Mouse (Mus musculus) G1E (cell line): ENCODE data around the gene Hnf1b.

ENCODE experiments used
- CTCF ChIP-seq: IDR thresholded peaks from 2 replicates; pipeline ENCODE4 v1.5.1; 2012; ENCODE audit warnings: low read depth, low read length, inconsistent platforms, mixed read lengths
- GATA1 ChIP-seq: IDR thresholded peaks from 2 replicates; pipeline ENCODE4 v1.6.1; 2012; ENCODE audit warnings: borderline replicate concordance, low read length, inconsistent platforms, mixed read lengths
- TAL1 ChIP-seq: conservative IDR thresholded peaks from 2 replicates; pipeline ENCODE4 v1.6.1; 2012; ENCODE audit warnings: low read depth, low read length, inconsistent platforms, mixed read lengths

- no peak for TF ChIP-seq CTCF
- TF ChIP-seq GATA1: no peak
- no peak for TF ChIP-seq TAL1
Observed at GRCm38 (mm10) chr11:83893325-83893724, 43.5 kb downstream of the Hnf1b start.
